8 mouse cellular contexts compared by ENCODE assay signal in genomic region chr6:54428850-54429446, GRCm38 (mm10). TPM values are rescaled to one million over a fixed set of nuclear protein-coding genes. Genes with fewer than 3 reads are reported as not detected.
A peak's percentile ranks its signal among the peaks of the same experiment; 100 is the strongest.
DNase-seq lines count a peak whose midpoint lies in the region; ATAC-seq and TF ChIP-seq lines count a peak whose summit lies in the region.

No protein-coding gene starts in this region.

- peak overlapping the region; percentile 63 for H3K4me3 ChIP-seq in left cerebral cortex, adult 2 months
- peak overlapping the region; percentile 33; the same call in 1 of the 2 replicates for H3K4me3 ChIP-seq in embryonic fibroblast, embryonic 13.5 days (ENCODE audit: insufficient read depth, low read length)
- H3K4me3 ChIP-seq in intestine, postnatal 0 days (ENCODE audit: low read depth, low read length): peak overlapping the region; percentile 64
- H3K4me3 ChIP-seq in neural tube, embryonic 14.5 days (ENCODE audit: low read depth, low read length): peak overlapping the region; percentile 59

- H3K36me3 ChIP-seq in intestine, postnatal 0 days (ENCODE audit: control insufficient read depth, insufficient read depth): no peaks in the 10 kb centered on the region
- no peaks in the 10 kb centered on the region for H3K36me3 ChIP-seq in neural tube, embryonic 14.5 days (ENCODE audit: control insufficient read depth, insufficient read depth, low read length)

- ATAC-seq in intestine, postnatal 0 days: peak; percentile 12; the same call in 1 of the 2 replicates
- peak; percentile 39 for ATAC-seq in neural tube, embryonic 14.5 days (ENCODE audit: low read depth)

- H3K4me2 ChIP-seq in intestine, postnatal 0 days (replicated peaks; ENCODE audit: low read depth): peak overlapping the region; percentile 92
- H3K4me2 ChIP-seq in neural tube, embryonic 14.5 days (ENCODE audit: low read depth, low read length): peak overlapping the region; percentile 92

- intact Hi-C loops in left cerebral cortex, adult 2 months (cut with DNase I): no loop called here
- intact Hi-C loops in left cerebral cortex, postnatal 10 days (cut with DNase I): no loop called here
- intact Hi-C loops in left cerebral cortex, postnatal 36 days (cut with DNase I): no loop called here

- no peaks in the 10 kb centered on the region for H3K4me1 ChIP-seq in embryonic fibroblast, embryonic 13.5 days (ENCODE audit: control insufficient read depth, insufficient read depth, low read length)
- no peaks in the 10 kb centered on the region for H3K4me1 ChIP-seq in intestine, postnatal 0 days (replicated peaks; ENCODE audit: control insufficient read depth, insufficient read depth, low read length)
- no peaks in the 10 kb centered on the region for H3K4me1 ChIP-seq in neural tube, embryonic 14.5 days (ENCODE audit: control insufficient read depth, insufficient read depth, low read length)

- H3K27me3 ChIP-seq in intestine, postnatal 0 days (replicated peaks; ENCODE audit: control insufficient read depth, insufficient read depth, low read length): no peaks in the 10 kb centered on the region
- no peaks in the 10 kb centered on the region for H3K27me3 ChIP-seq in neural tube, embryonic 14.5 days (ENCODE audit: control insufficient read depth, insufficient read depth, low read length)

- no peak for TF ChIP-seq CTCF in left cerebral cortex, adult 2 months (IDR thresholded peaks at IDR 0.05)
- TF ChIP-seq CTCF in embryonic fibroblast, embryonic 13.5 days (IDR thresholded peaks at IDR 0.05; ENCODE audit: borderline replicate concordance, insufficient read depth, low read length): no peak
- TF ChIP-seq CTCF in intestine, postnatal 0 days (IDR thresholded peaks at IDR 0.05; ENCODE audit: low read depth): no peak

- WGBS in intestine, postnatal 0 days: 5% methylated on average over 14 of the region's 14 CpGs
- WGBS in neural tube, embryonic 14.5 days: 3% methylated on average over 14 of the region's 14 CpGs

- peak overlapping the region; percentile 48; the same call in 1 of the 2 replicates for H3K9ac ChIP-seq in intestine, postnatal 0 days (ENCODE audit: low read depth, low read length)
- H3K9ac ChIP-seq in neural tube, embryonic 14.5 days (replicated peaks; ENCODE audit: low read depth, low read length): peak overlapping the region; percentile 75

- peak overlapping the region; percentile 89 for H3K27ac ChIP-seq in left cerebral cortex, adult 2 months
- no peak overlapping the region for H3K27ac ChIP-seq in embryonic fibroblast, embryonic 13.5 days (ENCODE audit: insufficient read depth, low read length)
- H3K27ac ChIP-seq in intestine, postnatal 0 days (ENCODE audit: low read depth, low read length): peak overlapping the region; percentile 76
- H3K27ac ChIP-seq in neural tube, embryonic 14.5 days (ENCODE audit: low read depth, low read length): peak overlapping the region; percentile 53

- no peaks in the 10 kb centered on the region for H3K9me3 ChIP-seq in intestine, postnatal 0 days (ENCODE audit: control insufficient read depth)
- no peaks in the 10 kb centered on the region for H3K9me3 ChIP-seq in neural tube, embryonic 14.5 days (ENCODE audit: control insufficient read depth, low read length)

- no peak for DNase-seq in left cerebral cortex, adult 2 months (ENCODE audit: extremely low spot score in 1 of 2, low spot score in 2 of 2)
- no peak for DNase-seq in left cerebral cortex, postnatal 10 days (ENCODE audit: extremely low spot score in 1 of 2, low spot score in 2 of 2)
- no peak for DNase-seq in left cerebral cortex, postnatal 36 days (ENCODE audit: low spot score in 2 of 2)
- DNase-seq in adrenal gland, adult 8-10 months: no peak
- no peak for DNase-seq in cerebellum, adult 18-20 months

- TF ChIP-seq POLR2A in embryonic fibroblast, embryonic 13.5 days (IDR thresholded peaks at IDR 0.05; ENCODE audit: low read depth, low read length): no peak

RNA-seq across cellular contexts. Expression of gene Wipf3, which starts 0.5 kb away (rescaled TPM):
- 100 to 1,000 TPM in 1 of 2 experiments, 10 to 100 TPM in 1; 92.3 to 108 TPM for total RNA-seq in left cerebral cortex, adult 2 months (2021)
- total RNA-seq in left cerebral cortex, postnatal 10 days (2021): 10 to 100 TPM; 23.2 to 33.3 TPM
- not detected in 2 replicates for polyA plus RNA-seq in embryonic fibroblast, embryonic 13.5 days (2011; ENCODE audit: insufficient read length, low read depth, missing spikeins)
- polyA plus RNA-seq in intestine, postnatal 0 days (2015; fragmentation: Nextera tagmentation; extraction: Ambion mirVana): 4.5 and 5.7 TPM in 2 replicates
- 2.8 and 3.0 TPM in 2 replicates for polyA plus RNA-seq in neural tube, embryonic 14.5 days (2014; fragmentation: Nextera tagmentation; extraction: Ambion mirVana)
- 100 to 1,000 TPM in 1 of 2 experiments, 10 to 100 TPM in 1; 72.1 to 106 TPM for total RNA-seq in left cerebral cortex, postnatal 36 days (2021)
- 1 to 10 TPM; 1.3 to 3.3 (median 2.7) TPM for total RNA-seq in adrenal gland, adult 8-10 months (2022)

Comparison
In these comparisons a context has a peak if more than half of its experiments do, and no peak if none do; other contexts are left out.
1. RNA of gene Wipf3, which starts 0.5 kb away (total RNA-seq): 92.3 to 108 TPM in left cerebral cortex, adult 2 months, 72.1 to 106 TPM in left cerebral cortex, postnatal 36 days and 23.2 to 33.3 TPM in left cerebral cortex, postnatal 10 days; 1.3 to 3.3 TPM in adrenal gland, adult 8-10 months; every median in the first group is over 4 times any median in the second.
2. Peak in every context shown above with its lines, with median percentiles within 50 percentile points of each other: H3K4me3 ChIP-seq.